Mouse (Mus musculus): ENCODE results near the gene Oaz1.
"Not testable (repeated sequence)": the region's sequence is repeated elsewhere in the genome, so short reads cannot be mapped to it uniquely, and the experiment has no call there.

Gene Oaz1

GRCm38 (mm10) chr10:80802204-80802912 lies 24.1 kb upstream of the Oaz1 start:
- DNase-seq (ENCODE audit: low spot score) = no peak

DNA sequence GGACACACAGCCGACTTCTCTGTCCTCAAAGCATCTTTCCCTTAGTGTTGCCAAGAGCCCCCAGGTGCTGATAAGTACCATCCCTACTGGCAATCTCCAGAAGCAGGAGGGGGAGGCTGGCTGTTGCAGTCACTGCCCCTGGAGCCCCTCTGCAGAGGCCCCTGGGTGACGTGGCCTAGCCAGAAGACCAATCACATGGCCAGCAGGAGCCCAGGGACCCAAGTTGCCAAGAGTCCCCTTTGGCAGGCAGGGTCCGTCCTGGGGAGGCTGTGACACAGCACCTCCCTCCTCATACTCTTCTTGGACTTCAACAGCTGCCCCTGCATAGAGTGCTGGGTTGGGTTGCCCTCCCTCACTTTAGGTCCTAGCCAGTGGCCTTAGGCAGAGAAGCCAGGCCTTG lies 23.5 kb upstream of the Oaz1 start:
- DNase-seq (ENCODE audit: low spot score) = no peak

- no peak for DNase-seq (ENCODE audit: low spot score)
Observed at GRCm38 (mm10) chr10:80804340-80804739, 22.1 kb upstream of the Oaz1 start.

- no peak for DNase-seq (ENCODE audit: low spot score)
Observed at GRCm38 (mm10) chr10:80804916-80805315, 21.5 kb upstream of the Oaz1 start, which contains the start of gene Amh. Amh (plus strand) TSS chr10:80805243.

- no peak for DNase-seq (ENCODE audit: low spot score)
Observed at GRCm38 (mm10) chr10:80805322-80805721, 21.1 kb upstream of the Oaz1 start.

DNA sequence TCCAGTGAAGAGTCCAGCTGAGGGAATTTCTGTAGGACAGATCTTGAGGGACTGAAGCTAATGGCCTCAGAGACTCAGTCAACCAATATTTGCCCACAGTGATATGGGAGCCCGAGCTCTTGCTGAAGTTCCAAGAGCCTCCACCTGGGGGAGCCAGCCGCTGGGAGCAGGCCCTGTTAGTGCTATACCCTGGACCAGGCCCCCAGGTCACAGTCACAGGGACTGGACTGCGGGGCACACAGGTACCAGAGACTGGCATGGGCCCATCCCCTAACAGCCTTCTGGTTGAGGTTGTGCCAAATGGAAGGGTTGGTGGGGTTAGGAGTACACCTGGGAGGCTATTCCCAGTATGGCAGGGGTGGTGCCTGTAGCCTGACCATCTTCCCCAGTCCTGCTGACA lies 20.5 kb upstream of the Oaz1 start:
- DNase-seq (ENCODE audit: low spot score) = no peak

DNA sequence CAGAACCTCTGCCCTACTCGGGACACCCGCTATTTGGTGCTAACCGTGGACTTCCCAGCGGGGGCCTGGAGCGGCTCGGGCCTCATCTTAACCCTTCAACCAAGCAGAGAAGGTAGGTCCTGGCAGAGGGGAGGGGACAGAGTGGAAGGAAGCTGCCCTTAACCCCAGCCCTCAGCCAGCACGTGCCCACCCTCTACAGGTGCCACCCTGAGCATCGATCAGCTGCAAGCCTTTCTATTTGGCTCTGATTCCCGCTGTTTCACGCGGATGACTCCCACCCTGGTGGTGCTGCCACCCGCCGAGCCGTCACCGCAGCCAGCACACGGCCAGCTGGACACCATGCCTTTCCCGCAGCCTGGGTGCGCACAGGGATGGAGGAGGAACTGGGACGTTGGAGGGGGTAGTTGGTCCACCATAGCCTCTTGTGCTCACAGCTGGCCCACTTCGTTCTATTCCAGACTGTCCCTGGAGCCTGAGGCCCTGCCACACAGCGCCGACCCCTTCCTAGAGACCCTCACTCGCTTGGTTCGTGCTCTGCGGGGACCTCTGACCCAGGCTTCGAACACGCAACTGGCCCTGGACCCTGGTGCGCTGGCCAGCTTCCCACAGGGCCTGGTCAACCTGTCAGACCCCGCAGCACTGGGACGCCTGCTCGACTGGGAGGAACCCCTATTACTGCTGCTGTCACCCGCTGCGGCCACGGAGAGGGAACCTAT lies 20.0 kb upstream of the Oaz1 start:
- no peak for DNase-seq (ENCODE audit: low spot score)

GRCm38 (mm10) chr10:80807057-80807627 lies 19.3 kb upstream of the Oaz1 start:
- peak; percentile 87 for DNase-seq (ENCODE audit: low spot score)

DNA sequence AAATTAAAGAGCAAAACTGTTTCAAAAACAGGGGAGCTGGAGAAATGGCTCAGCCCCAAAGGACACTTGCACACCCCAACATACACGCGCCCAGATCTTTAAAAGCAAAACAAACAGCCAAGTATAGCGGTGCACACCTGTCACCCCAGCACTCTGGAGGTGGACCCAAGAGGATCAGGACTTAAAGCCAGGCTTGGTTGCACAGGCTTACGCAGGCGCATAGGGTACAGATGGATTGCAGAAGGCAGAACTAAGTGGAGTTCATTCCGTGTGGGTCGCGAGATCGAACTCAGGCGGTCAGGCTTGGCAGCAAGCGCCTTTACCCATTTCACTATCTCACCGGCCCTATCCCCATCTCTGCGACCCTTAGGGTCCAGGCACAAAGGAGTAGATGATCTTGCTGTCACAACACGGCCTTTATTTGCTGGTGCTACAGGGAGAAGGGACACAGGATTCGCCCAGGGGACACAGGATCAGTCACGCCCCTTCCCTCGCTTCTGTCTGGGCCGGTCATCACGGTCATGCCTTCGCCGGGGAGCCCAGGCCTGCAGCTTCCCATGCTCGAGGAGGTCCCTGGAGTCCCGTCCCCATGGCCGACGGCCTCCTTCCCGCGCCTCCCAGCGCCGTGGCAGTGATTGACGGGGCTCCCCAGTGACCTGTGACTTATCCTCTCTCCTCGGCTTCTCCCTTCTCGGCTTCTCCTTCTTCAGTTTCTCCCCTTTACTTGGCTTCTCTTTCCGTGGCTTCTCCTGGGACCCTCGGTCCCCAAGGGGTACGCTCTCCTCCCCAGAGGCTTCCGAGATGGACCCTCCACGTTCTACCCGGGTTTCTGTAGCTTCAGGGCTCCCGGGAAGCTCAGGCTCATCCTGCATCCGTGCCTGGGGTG lies 18.1 kb upstream of the Oaz1 start:
- DNase-seq (ENCODE audit: low spot score) = no peak

GRCm38 (mm10) chr10:80808985-80809632 lies 17.3 kb upstream of the Oaz1 start:
- no peak for DNase-seq (ENCODE audit: low spot score)

- DNase-seq (ENCODE audit: low spot score) = no peak
Observed at GRCm38 (mm10) chr10:80810084-80810483, 16.4 kb upstream of the Oaz1 start.

DNA sequence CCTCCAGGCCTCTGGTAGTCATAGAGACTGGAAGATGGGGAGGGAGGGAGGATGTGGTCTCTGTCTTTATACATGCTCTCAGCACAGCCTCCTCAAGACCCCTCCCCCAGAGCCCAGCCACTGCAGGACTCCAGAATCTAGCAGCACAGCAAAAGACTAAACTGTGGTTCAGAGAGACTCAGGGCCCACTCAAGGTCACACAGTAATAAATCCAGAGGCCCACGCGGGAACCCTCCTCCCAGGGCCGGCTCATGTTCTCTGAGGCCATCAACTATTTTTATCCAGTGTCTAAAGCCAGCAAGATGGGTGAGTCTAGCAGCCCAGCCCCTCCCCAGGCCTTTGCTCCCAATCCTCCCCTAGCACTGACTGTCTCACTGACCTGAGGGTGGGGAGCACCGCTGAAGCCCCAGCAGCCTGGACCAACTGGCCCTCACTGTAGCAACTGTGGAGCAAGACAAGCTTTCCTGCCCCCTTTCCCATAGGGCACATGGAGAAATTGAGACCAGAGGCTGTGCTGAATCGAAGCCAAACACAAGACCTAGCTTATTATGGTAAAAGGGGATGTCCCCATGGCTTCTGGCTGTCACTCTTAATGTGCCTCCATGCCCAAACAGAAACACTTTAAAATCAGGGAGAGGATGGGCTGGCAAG lies 13.9 kb upstream of the Oaz1 start:
- DNase-seq (ENCODE audit: low spot score) = no peak

DNA sequence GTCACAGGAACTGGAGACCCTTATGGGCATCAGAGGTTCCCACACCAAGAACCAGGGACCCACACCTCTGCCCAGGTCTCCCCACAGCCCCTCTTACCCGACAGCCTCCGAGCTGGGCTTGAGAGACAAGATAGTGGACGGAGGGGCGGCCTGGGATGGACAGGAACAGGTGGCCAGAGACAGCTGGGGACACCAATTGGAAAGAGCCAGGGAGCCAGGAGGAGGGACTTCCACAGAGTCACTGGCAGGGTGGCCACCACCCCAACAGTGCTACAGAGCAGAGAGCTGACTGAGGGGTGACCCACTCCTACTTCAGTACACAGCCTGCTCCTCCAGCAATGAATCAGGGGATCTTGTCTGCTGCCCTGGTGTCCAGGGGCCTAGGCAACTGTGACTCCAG lies 13.1 kb upstream of the Oaz1 start, which contains the start of gene Jsrp1:
TSS of gene Jsrp1 (minus strand) at position 133 of the 400 bp plus-strand sequence.
- no peak for DNase-seq (ENCODE audit: low spot score)

GRCm38 (mm10) chr10:80814800-80815199 lies 11.7 kb upstream of the Oaz1 start:
- DNase-seq (ENCODE audit: low spot score) = no peak

GRCm38 (mm10) chr10:80816303-80816702 lies 10.2 kb upstream of the Oaz1 start:
- not testable (repeated sequence) for DNase-seq (ENCODE audit: low spot score)

- DNase-seq (ENCODE audit: low spot score) = no peak
Observed at GRCm38 (mm10) chr10:80817164-80817563, 9.3 kb upstream of the Oaz1 start.

DNA sequence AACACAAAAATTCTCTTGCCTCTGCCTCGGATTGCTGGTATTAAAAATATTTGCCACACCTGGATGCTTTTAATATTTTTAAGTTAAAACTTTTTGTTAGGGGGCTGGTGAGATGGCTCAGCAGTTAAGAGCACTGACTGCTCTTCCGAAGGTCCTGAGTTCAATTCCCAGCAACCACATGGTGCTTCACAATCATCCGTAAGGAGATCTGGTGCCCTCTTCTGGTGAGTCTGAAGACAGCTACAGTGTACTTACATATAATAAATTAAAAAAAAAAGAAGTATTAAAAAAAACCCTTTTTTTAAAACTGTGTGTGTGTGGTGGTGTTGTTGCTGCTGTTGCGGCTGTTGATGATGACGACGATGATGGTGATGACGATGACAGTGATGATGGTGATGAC lies 8.5 kb upstream of the Oaz1 start:
- DNase-seq (ENCODE audit: low spot score) = not testable (repeated sequence)

DNA sequence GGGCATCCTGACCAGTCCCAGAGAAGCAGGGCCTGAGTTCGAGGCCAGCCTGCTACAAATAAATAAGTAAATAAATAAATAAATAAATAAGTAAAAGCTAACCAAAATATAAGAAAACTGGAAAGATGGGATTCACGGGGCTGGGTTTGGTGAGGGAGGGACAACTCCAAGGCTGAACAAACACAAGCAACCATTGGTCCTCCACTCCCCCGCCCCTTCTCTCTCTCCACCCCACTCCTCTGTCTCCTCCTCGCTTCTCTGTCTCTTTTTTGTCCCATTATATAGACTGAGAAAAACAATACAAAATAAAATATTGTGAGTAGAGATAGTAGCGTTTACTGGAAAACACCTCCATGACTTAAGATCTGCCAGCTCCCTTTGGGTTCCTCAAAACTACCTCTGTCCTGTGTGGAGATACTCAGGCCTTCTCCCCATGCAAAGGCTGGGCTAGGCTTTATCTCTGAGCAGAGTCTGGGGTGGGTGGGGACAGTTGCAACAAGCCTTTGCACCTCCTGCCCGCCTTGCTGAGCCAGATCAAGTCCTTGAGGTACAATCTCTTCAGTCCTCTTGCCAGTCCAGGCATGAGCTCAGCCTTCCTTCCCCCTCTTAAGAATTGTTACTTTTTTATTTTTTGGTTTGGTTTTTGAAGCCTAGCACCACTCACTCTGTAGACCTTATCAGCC lies 7.7 kb upstream of the Oaz1 start:
- DNase-seq (ENCODE audit: low spot score) = no peak

- no peak for DNase-seq (ENCODE audit: low spot score)
Observed at GRCm38 (mm10) chr10:80819406-80819805, 7.0 kb upstream of the Oaz1 start.

- no peak for DNase-seq (ENCODE audit: low spot score)
Observed at GRCm38 (mm10) chr10:80821991-80822390, 4.5 kb upstream of the Oaz1 start.

DNA sequence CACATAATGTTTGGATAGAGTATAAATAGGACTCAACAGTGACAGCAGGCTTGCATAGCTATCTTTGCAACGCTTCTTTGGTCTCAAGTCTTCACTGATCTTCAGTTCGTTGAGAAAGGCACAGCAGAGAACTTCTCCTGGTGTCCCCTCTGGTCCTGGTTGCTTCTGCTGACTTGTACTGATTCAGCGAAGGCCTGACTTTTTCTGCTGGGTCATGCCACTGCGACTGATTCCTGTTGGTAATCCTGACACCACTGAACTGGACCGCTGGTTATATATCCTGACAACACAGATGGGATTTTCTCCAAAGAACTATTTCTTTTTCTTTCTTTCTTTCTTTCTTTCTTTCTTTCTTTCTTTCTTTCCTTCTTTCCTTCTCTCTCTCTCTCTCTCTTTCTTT lies 3.9 kb upstream of the Oaz1 start:
- DNase-seq (ENCODE audit: low spot score) = no peak
